Mouse (Mus musculus) hematopoietic stem cell, adult 5-6 weeks (primary cell): ENCODE measurements at regions not wholly inside any gene's neighbourhood (a gene's known extent, or its start where the extent isn't known, plus 50 kb on each side); places are given as distances from the start of the nearest gene placed in this dataset.
A peak's percentile ranks its signal among the peaks of the same experiment; 100 is the strongest.

ENCODE experiments used
- ATAC-seq, 2 experiments: fragments of 125-278 bp in 1 of 2; replicated peaks in 1 of 2; 2 replicates each; pipeline ENCODE4 v1.8.0; 2016 to 2017; ENCODE audit warnings: inconsistent platforms in 2 of 2, mild to moderate bottlenecking in 2 of 2, moderate number of reproducible peaks in 2 of 2, low read depth in 1 of 2, moderate TSS enrichment in 1 of 2; ENCODE audit not compliant: low FRiP score in 2 of 2, poor library complexity in 2 of 2, severe bottlenecking in 2 of 2, insufficient read depth in 1 of 2, low TSS enrichment in 1 of 2

GRCm38 (mm10) chr2:146693484-146693883 lies 162.2 kb upstream of the Kiz start:
- ATAC-seq: no peak

GRCm38 (mm10) chr2:146694041-146694440 lies 161.6 kb upstream of the Kiz start:
- ATAC-seq: no peak

- no peak for ATAC-seq
Measured at GRCm38 (mm10) chr2:146696277-146696676, 159.4 kb upstream of the Kiz start.

GRCm38 (mm10) chr2:146696727-146697126 lies 158.9 kb upstream of the Kiz start:
- ATAC-seq: no peak

GRCm38 (mm10) chr2:146710676-146711075 lies 145.0 kb upstream of the Kiz start:
- ATAC-seq: no peak

- no peak for ATAC-seq
Measured at GRCm38 (mm10) chr2:146721184-146721715, 134.4 kb upstream of the Kiz start.

GRCm38 (mm10) chr2:146722351-146723025 lies 133.2 kb upstream of the Kiz start:
- no peak for ATAC-seq

GRCm38 (mm10) chr2:146723172-146723571 lies 132.5 kb upstream of the Kiz start:
- ATAC-seq: no peak

GRCm38 (mm10) chr2:146723671-146724070 lies 132.0 kb upstream of the Kiz start:
- ATAC-seq: no peak

GRCm38 (mm10) chr2:146724142-146724679 lies 131.5 kb upstream of the Kiz start:
- ATAC-seq: no peak

- no peak for ATAC-seq
Measured at GRCm38 (mm10) chr2:146724924-146725555, 130.6 kb upstream of the Kiz start.

GRCm38 (mm10) chr2:146728693-146729092 lies 127.0 kb upstream of the Kiz start:
- peak; percentile 25 to 57; a peak in 3 of 4 replicates for ATAC-seq

- ATAC-seq: no peak
Measured at GRCm38 (mm10) chr2:146731081-146731480, 124.6 kb upstream of the Kiz start.

GRCm38 (mm10) chr2:146732891-146733290 lies 122.8 kb upstream of the Kiz start:
- ATAC-seq: peak; percentile 53 to 65; a peak in 3 of 4 replicates

GRCm38 (mm10) chr2:146744396-146744795 lies 111.3 kb upstream of the Kiz start:
- ATAC-seq: no peak

- no peak for ATAC-seq
Measured at GRCm38 (mm10) chr2:146745012-146745682, 110.5 kb upstream of the Kiz start.

GRCm38 (mm10) chr2:146745683-146746047 lies 110.0 kb upstream of the Kiz start:
- ATAC-seq: no peak

- ATAC-seq: no peak
Measured at GRCm38 (mm10) chr2:146753988-146754387, 101.7 kb upstream of the Kiz start.
